Mouse (Mus musculus) ES-CJ7 (cell line): ENCODE data around the gene Btnl2.
A peak's percentile ranks its signal among the peaks of the same experiment; 100 is the strongest.

Source experiments
- DNase-seq: peaks from one replicate; pipeline ENCODE4 v3.0.0; 2011; ENCODE audit warnings: low read depth, low spot score

Btnl2 gene

DNA sequence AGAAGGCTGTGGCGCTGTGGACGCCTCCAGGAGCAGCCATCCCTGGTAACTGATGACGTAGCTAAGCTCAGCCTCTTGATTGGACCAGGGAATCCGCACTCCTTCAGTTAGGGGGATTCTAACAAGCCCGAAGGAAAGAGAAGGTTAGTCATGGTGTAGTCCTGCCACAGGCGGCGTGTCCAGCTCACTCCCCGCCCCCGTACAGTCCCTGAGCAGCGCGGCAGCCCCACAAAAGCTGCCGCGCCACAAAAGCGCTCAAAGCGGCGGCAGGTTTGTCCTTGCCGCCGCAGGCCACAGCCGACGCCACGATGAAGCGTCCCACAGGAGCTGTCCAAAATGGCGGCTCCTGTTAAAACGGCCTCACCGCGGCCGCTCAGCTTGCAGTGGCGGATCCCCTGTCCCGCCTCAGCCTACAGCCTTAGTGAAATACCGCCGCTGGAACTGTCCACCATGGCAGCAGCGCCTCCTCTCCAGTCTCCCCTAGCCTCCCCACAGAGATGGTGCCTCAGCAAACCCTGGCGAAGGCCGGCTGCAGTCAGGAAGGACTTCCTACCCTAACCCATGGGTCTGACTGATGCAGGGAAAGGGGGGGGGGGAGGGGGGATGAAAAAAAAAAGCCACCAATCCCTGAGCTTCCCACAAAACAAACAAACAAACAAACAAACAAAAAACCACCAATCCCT is 44.2 kb downstream of the Btnl2 start, which contains the start of gene BC051142:
TSS of gene BC051142 (plus strand) at position 110 of the 683 bp plus-strand sequence.
- peak; percentile 94 for DNase-seq

DNA sequence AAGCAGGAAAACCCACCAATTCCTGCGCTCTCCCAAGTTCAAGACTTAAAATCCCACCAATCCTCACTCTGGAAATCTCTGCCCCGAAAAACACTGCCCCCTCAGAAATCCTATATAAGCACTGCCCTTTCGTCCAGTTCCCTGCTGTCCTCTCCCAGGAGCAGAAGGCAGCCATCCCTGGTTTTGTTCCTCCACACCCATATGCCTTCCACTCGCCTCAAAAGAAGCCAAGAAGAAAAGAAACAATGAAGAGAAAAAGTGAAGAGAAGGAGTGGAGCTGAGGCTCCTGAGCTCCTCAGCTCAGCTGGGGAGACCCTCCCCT is 44.7 kb downstream of the Btnl2 start:
- peak; percentile 31 for DNase-seq

DNA sequence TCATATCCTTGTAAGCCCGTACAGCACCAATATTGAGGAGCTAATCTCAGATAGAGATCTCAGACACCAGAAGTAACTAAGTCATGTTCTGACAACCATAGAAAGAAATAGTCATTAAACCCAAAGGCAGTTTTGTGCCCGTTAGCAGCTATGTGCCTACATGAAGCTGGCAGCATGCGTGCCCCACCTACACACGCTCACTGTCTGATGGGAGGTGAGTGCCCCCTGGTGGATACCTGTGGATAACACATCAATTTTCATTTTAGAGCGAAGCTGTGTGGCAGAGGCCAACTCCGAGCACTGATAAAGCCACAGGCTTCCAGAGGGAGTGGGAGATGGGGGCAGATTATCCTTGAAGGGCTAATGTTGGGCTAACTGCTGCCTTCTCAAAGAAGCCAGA is 56.5 kb downstream of the Btnl2 start:
- peak; percentile 66 for DNase-seq
